Mouse (Mus musculus): ENCODE data around the gene Abca2.

The Abca2 gene

GRCm38 (mm10) chr2:25461407-25461806 is 32.9 kb downstream of the Abca2 start:
- no peak for DNase-seq (ENCODE audit: low spot score)

- no peak for DNase-seq (ENCODE audit: low spot score)
Observed at GRCm38 (mm10) chr2:25463630-25464029, 35.1 kb downstream of the Abca2 start.

GRCm38 (mm10) chr2:25465256-25465655 is 36.8 kb downstream of the Abca2 start:
- no peak for DNase-seq (ENCODE audit: low spot score)

GRCm38 (mm10) chr2:25465816-25466635 is 37.5 kb downstream of the Abca2 start:
- no peak for DNase-seq (ENCODE audit: low spot score)

- DNase-seq (ENCODE audit: low spot score), result no peak
Observed at GRCm38 (mm10) chr2:25467606-25468303, 39.3 kb downstream of the Abca2 start.

- no peak for DNase-seq (ENCODE audit: low spot score)
Observed at GRCm38 (mm10) chr2:25468962-25469915, 40.7 kb downstream of the Abca2 start.

GRCm38 (mm10) chr2:25469969-25470368 is 41.5 kb downstream of the Abca2 start, which contains the start of gene Ptgds:
TSS of gene Ptgds (minus strand) at chr2:25470046.
- DNase-seq (ENCODE audit: low spot score), result no peak

GRCm38 (mm10) chr2:25472550-25472949 is 44.0 kb downstream of the Abca2 start:
- no peak for DNase-seq (ENCODE audit: low spot score)

GRCm38 (mm10) chr2:25477541-25477940 is 49.0 kb downstream of the Abca2 start:
- DNase-seq (ENCODE audit: low spot score), result no peak

- no peak for DNase-seq (ENCODE audit: low spot score)
Observed at GRCm38 (mm10) chr2:25477967-25478675, 49.6 kb downstream of the Abca2 start.

- no peak for DNase-seq (ENCODE audit: low spot score)
Observed at GRCm38 (mm10) chr2:25479551-25480311, 51.2 kb downstream of the Abca2 start.

GRCm38 (mm10) chr2:25480541-25480940 is 52.0 kb downstream of the Abca2 start:
- no peak for DNase-seq (ENCODE audit: low spot score)

- DNase-seq (ENCODE audit: low spot score), result no peak
Observed at GRCm38 (mm10) chr2:25482969-25483368, 54.5 kb downstream of the Abca2 start.

GRCm38 (mm10) chr2:25484901-25485647 is 56.6 kb downstream of the Abca2 start:
- DNase-seq (ENCODE audit: low spot score), result no peak

GRCm38 (mm10) chr2:25487965-25488670 is 59.6 kb downstream of the Abca2 start:
- no peak for DNase-seq (ENCODE audit: low spot score)

GRCm38 (mm10) chr2:25488671-25489068 is 60.2 kb downstream of the Abca2 start:
- DNase-seq (ENCODE audit: low spot score), result no peak

- no peak for DNase-seq (ENCODE audit: low spot score)
Observed at GRCm38 (mm10) chr2:25492988-25493387, 64.5 kb downstream of the Abca2 start.

- DNase-seq (ENCODE audit: low spot score), result no peak
Observed at GRCm38 (mm10) chr2:25493476-25493961, 65.0 kb downstream of the Abca2 start, which contains the start of gene Lcn12. TSS of gene Lcn12 (minus strand) at chr2:25493911.

- no peak for DNase-seq (ENCODE audit: low spot score)
Observed at GRCm38 (mm10) chr2:25496462-25496861, 68.0 kb downstream of the Abca2 start.

Data from c-Kit-positive CD71-positive TER-119-positive erythroid progenitor cells, embryonic 14.5 days (primary cell).